Mouse (Mus musculus): ENCODE measurements at regions not wholly inside any gene's neighbourhood (a gene's known extent, or its start where the extent isn't known, plus 50 kb on each side); places are given as distances from the start of the nearest gene placed in this dataset.

GRCm38 (mm10) chr2:178622801-178623200 is 192.5 kb downstream of the Cdh26 start:
- DNase-seq (ENCODE audit: low spot score) = no peak
- no peaks in the 10 kb centered on the region for H3K4me1 ChIP-seq (replicated peaks; ENCODE audit: control insufficient read depth, insufficient read depth)
- H3K4me3 ChIP-seq (ENCODE audit: low read depth, low read length) = no peak overlapping the region
- no peak overlapping the region for H3K27ac ChIP-seq (replicated peaks)
- H3K9ac ChIP-seq (ENCODE audit: low read length) = no peak overlapping the region
- H3K9me3 ChIP-seq (ENCODE audit: control insufficient read depth, low read length) = no peaks in the 10 kb centered on the region
- WGBS = 57% methylated on average over 3 of the region's 3 CpGs
- no peaks in the 10 kb centered on the region for H3K36me3 ChIP-seq (ENCODE audit: control insufficient read depth, insufficient read depth, low read length)
- H3K27me3 ChIP-seq (ENCODE audit: control insufficient read depth, insufficient read depth, low read length) = no peaks in the 10 kb centered on the region
- no peak overlapping the region for H3K4me2 ChIP-seq (replicated peaks; ENCODE audit: low read depth)
- 0 out of 2 replicates have a peak, but pooled peaks have one; percentile 18 for ATAC-seq (ENCODE audit: low FRiP score, low TSS enrichment)
- TF ChIP-seq EP300 (optimal IDR thresholded peaks at IDR 0.05) (no peak), CTCF (IDR thresholded peaks at IDR 0.05; ENCODE audit: low read depth) (no peak)

- Histone ChIP-seq H3K36me3 (ENCODE audit: control insufficient read depth, insufficient read depth, low read length) (no peaks in the 10 kb centered on the region), H3K4me1 (replicated peaks; ENCODE audit: control insufficient read depth, insufficient read depth) (no peaks in the 10 kb centered on the region), H3K9me3 (ENCODE audit: control insufficient read depth, low read length) (no peaks in the 10 kb centered on the region), H3K4me2 (replicated peaks; ENCODE audit: low read depth) (no peak overlapping the region), H3K4me3 (ENCODE audit: low read depth, low read length) (no peak overlapping the region), H3K27me3 (ENCODE audit: control insufficient read depth, insufficient read depth, low read length) (no peaks in the 10 kb centered on the region), H3K9ac (ENCODE audit: low read length) (no peak overlapping the region), H3K27ac (replicated peaks) (no peak overlapping the region)
- DNase-seq (ENCODE audit: low spot score) = no peak
- WGBS = 79% methylated on average over 3 of the region's 3 CpGs
- ATAC-seq (ENCODE audit: low FRiP score, low TSS enrichment) = no peak
- TF ChIP-seq CTCF (IDR thresholded peaks at IDR 0.05; ENCODE audit: low read depth) = no peak
Observed at GRCm38 (mm10) chr2:178624475-178624874, 194.1 kb downstream of the Cdh26 start.

GRCm38 (mm10) chr2:178624907-178625306 is 194.6 kb downstream of the Cdh26 start:
- Histone ChIP-seq H3K27ac (replicated peaks) (no peak overlapping the region), H3K4me3 (ENCODE audit: low read depth, low read length) (no peak overlapping the region), H3K4me2 (replicated peaks; ENCODE audit: low read depth) (no peak overlapping the region), H3K27me3 (ENCODE audit: control insufficient read depth, insufficient read depth, low read length) (no peaks in the 10 kb centered on the region), H3K9ac (ENCODE audit: low read length) (no peak overlapping the region), H3K4me1 (replicated peaks; ENCODE audit: control insufficient read depth, insufficient read depth) (no peaks in the 10 kb centered on the region), H3K9me3 (ENCODE audit: control insufficient read depth, low read length) (no peaks in the 10 kb centered on the region), H3K36me3 (ENCODE audit: control insufficient read depth, insufficient read depth, low read length) (no peaks in the 10 kb centered on the region)
- ATAC-seq (ENCODE audit: low FRiP score, low TSS enrichment) (no peak), DNase-seq (ENCODE audit: low spot score) (no peak)
- WGBS = 86% methylated on average over 1 of the region's 1 CpGs
- TF ChIP-seq EP300 (optimal IDR thresholded peaks at IDR 0.05) = no peak
- TF ChIP-seq CTCF (IDR thresholded peaks at IDR 0.05; ENCODE audit: low read depth) = no peak

GRCm38 (mm10) chr2:178629756-178630155 is 199.4 kb downstream of the Cdh26 start:
- no peak overlapping the region for H3K27ac ChIP-seq (replicated peaks)
- H3K4me3 ChIP-seq (ENCODE audit: low read depth, low read length) = no peak overlapping the region
- H3K9me3 ChIP-seq (ENCODE audit: control insufficient read depth, low read length) = no peaks in the 10 kb centered on the region
- DNase-seq (ENCODE audit: low spot score) (peak; percentile 54), ATAC-seq (ENCODE audit: low FRiP score, low TSS enrichment) (no peak)
- WGBS = 28% methylated on average over 7 of the region's 7 CpGs
- H3K4me1 ChIP-seq (replicated peaks; ENCODE audit: control insufficient read depth, insufficient read depth) = no peaks in the 10 kb centered on the region
- H3K36me3 ChIP-seq (ENCODE audit: control insufficient read depth, insufficient read depth, low read length) = no peaks in the 10 kb centered on the region
- H3K9ac ChIP-seq (ENCODE audit: low read length) = no peak overlapping the region
- no peak for TF ChIP-seq EP300 (optimal IDR thresholded peaks at IDR 0.05)
- peak; percentile 95 for TF ChIP-seq CTCF (IDR thresholded peaks at IDR 0.05; ENCODE audit: low read depth)
- H3K4me2 ChIP-seq (replicated peaks; ENCODE audit: low read depth) = no peak overlapping the region
- H3K27me3 ChIP-seq (ENCODE audit: control insufficient read depth, insufficient read depth, low read length) = no peaks in the 10 kb centered on the region

GRCm38 (mm10) chr2:178630511-178630910 is 200.2 kb downstream of the Cdh26 start:
- DNase-seq (ENCODE audit: low spot score) (no peak), ATAC-seq (ENCODE audit: low FRiP score, low TSS enrichment) (no peak)
- no peaks in the 10 kb centered on the region for H3K4me1 ChIP-seq (replicated peaks; ENCODE audit: control insufficient read depth, insufficient read depth)
- H3K9me3 ChIP-seq (ENCODE audit: control insufficient read depth, low read length) = no peaks in the 10 kb centered on the region
- no peak for TF ChIP-seq EP300 (optimal IDR thresholded peaks at IDR 0.05)
- TF ChIP-seq CTCF (IDR thresholded peaks at IDR 0.05; ENCODE audit: low read depth) = no peak
- WGBS = 53% methylated on average over 12 of the region's 12 CpGs
- H3K4me2 ChIP-seq (replicated peaks; ENCODE audit: low read depth) = no peak overlapping the region
- no peak overlapping the region for H3K4me3 ChIP-seq (ENCODE audit: low read depth, low read length)
- H3K9ac ChIP-seq (ENCODE audit: low read length) = no peak overlapping the region
- no peaks in the 10 kb centered on the region for H3K27me3 ChIP-seq (ENCODE audit: control insufficient read depth, insufficient read depth, low read length)
- no peak overlapping the region for H3K27ac ChIP-seq (replicated peaks)
- no peaks in the 10 kb centered on the region for H3K36me3 ChIP-seq (ENCODE audit: control insufficient read depth, insufficient read depth, low read length)

GRCm38 (mm10) chr2:178631336-178631735 is 201.0 kb downstream of the Cdh26 start:
- ATAC-seq (ENCODE audit: low FRiP score, low TSS enrichment) (no peak), DNase-seq (ENCODE audit: low spot score) (no peak)
- no peak overlapping the region for H3K4me3 ChIP-seq (ENCODE audit: low read depth, low read length)
- H3K4me1 ChIP-seq (replicated peaks; ENCODE audit: control insufficient read depth, insufficient read depth) = no peaks in the 10 kb centered on the region
- H3K4me2 ChIP-seq (replicated peaks; ENCODE audit: low read depth) = no peak overlapping the region
- no peaks in the 10 kb centered on the region for H3K9me3 ChIP-seq (ENCODE audit: control insufficient read depth, low read length)
- no peaks in the 10 kb centered on the region for H3K36me3 ChIP-seq (ENCODE audit: control insufficient read depth, insufficient read depth, low read length)
- no peak overlapping the region for H3K9ac ChIP-seq (ENCODE audit: low read length)
- whole genome bisulfite sequencing = 48% methylated on average over 3 of the region's 3 CpGs
- no peak overlapping the region for H3K27ac ChIP-seq (replicated peaks)
- H3K27me3 ChIP-seq (ENCODE audit: control insufficient read depth, insufficient read depth, low read length) = no peaks in the 10 kb centered on the region
- TF ChIP-seq EP300 (optimal IDR thresholded peaks at IDR 0.05) = no peak
- no peak for TF ChIP-seq CTCF (IDR thresholded peaks at IDR 0.05; ENCODE audit: low read depth)
